Mouse (Mus musculus) kidney, adult 11 months (tissue): ENCODE measurements around the gene Esr1.

ENCODE experiments used
- DNase-seq: peaks from one replicate; pipeline ENCODE4 v3.0.0; 2022

The Esr1 gene

GRCm38 (mm10) chr10:4620596-4621504, 9.5 kb downstream of the Esr1 start:
- peak; percentile 66 for DNase-seq

GRCm38 (mm10) chr10:4621505-4621815, 10.1 kb downstream of the Esr1 start:
- no peak for DNase-seq

DNA sequence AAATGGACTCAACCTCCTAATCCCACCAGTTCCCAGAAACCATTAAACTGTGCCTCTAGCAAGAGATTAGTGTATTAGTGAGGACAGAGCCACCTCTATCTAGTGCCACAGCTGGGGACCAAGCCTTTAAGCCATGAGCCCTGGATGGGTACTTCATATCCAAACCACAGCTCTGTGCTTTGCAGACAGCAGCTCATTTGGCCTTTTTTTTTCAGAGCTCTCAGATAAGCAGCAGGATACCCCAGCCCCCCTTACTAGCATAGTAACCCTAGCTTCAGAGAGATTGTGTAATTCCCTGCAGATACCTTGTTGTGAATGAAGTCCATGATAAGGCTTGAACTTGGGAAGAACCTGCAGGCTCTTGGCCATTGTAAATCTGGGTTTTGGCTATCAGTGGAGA, 11.9 kb downstream of the Esr1 start:
- no peak for DNase-seq

DNA sequence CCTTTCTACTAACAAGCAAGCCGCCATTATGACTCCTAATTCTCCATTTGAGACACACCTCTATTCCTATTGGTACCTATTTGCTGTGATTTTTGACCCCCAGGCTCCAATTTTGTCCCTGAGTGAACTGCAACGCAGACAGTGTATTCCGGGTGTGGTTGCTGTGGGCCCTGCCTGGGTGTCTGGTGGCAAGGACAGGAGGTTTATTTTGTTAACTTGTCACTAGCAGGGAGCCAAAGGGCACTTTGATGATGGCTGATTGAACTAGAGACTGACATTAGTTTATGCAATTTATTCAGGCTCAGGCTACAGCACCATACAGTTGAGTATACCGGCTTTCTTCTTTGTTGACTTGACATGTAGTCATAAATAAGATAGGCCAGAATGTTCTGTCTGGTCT, 13.2 kb downstream of the Esr1 start:
- DNase-seq = peak; percentile 35

- no peak for DNase-seq
Measured at GRCm38 (mm10) chr10:4625300-4625699, 13.9 kb downstream of the Esr1 start.

- DNase-seq = no peak
Measured at GRCm38 (mm10) chr10:4626432-4626831, 15.0 kb downstream of the Esr1 start.

GRCm38 (mm10) chr10:4626996-4627395, 15.6 kb downstream of the Esr1 start:
- DNase-seq = no peak

GRCm38 (mm10) chr10:4627415-4627814, 16.0 kb downstream of the Esr1 start:
- DNase-seq = no peak

GRCm38 (mm10) chr10:4629314-4629713, 17.9 kb downstream of the Esr1 start:
- DNase-seq = no peak

- no peak for DNase-seq
Measured at GRCm38 (mm10) chr10:4632211-4632704, 20.9 kb downstream of the Esr1 start.

- DNase-seq = no peak
Measured at GRCm38 (mm10) chr10:4633287-4634030, 22.1 kb downstream of the Esr1 start.

GRCm38 (mm10) chr10:4635740-4636139, 24.3 kb downstream of the Esr1 start:
- DNase-seq = no peak

DNA sequence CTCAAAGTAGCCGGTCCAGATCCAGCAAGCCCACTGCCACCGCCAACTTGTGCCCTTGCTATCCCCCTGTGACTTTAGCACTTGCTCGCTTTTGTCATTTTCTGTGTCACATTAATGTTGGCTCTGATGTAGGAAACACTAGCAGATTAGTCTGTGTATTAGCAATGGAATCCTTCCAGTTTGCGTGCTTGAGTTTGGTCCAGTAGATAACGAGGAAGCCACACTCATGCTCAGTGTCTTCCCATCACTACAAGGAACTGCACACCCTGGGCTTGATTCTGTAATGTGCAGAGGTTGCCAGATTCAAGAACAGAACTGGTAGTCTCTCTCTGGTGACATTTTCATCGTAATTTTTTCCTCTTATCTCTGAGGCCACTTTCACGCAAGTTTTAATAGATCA, 34.7 kb downstream of the Esr1 start:
- no peak for DNase-seq

- DNase-seq = no peak
Measured at GRCm38 (mm10) chr10:4646851-4647250, 35.5 kb downstream of the Esr1 start.

DNA sequence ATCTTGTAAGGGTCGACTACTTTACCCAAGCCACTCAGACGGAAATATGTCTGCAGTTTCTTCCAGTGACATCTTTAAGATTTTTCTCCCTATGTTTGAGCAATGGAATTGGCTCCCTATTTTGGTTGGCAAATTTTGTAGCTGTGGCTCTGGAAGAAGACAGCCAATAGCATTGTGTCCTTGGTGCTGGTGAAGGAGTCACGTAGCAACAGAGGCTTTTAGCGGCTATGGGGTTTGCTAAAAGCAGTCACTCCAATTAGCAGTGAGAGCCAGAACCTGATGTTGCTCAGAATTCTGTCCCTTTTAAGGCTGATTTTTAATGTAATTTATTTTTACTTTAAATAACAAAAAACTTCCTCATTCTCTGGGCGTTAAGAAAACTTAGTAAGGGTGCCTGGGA, 54.0 kb downstream of the Esr1 start:
- no peak for DNase-seq

- DNase-seq = no peak
Measured at GRCm38 (mm10) chr10:4667006-4667405, 55.6 kb downstream of the Esr1 start.

DNA sequence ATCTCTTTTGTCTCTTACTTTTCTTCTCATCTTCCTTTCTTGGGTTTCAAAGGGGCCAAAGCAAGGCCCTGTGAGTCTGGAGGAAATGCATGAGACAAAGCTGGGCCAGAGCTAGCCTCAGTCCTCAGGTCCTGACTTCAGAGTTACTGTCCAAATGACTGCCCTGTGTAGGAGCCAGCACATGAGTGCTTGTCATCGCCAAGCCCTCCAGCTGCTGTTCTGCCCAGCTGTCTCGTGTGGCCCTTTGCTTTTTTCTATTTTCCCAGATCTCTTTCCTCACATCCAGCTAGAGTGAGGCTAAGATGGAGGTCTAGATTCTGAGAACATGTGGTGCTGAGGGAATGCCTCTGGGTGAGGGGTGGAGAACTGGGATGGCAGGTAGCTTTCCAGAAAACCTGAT, 58.7 kb downstream of the Esr1 start:
- DNase-seq = no peak

- peak; percentile 55 for DNase-seq
Measured at GRCm38 (mm10) chr10:4671876-4672275, 60.5 kb downstream of the Esr1 start.

GRCm38 (mm10) chr10:4673311-4673816, 62.0 kb downstream of the Esr1 start:
- DNase-seq = no peak

DNA sequence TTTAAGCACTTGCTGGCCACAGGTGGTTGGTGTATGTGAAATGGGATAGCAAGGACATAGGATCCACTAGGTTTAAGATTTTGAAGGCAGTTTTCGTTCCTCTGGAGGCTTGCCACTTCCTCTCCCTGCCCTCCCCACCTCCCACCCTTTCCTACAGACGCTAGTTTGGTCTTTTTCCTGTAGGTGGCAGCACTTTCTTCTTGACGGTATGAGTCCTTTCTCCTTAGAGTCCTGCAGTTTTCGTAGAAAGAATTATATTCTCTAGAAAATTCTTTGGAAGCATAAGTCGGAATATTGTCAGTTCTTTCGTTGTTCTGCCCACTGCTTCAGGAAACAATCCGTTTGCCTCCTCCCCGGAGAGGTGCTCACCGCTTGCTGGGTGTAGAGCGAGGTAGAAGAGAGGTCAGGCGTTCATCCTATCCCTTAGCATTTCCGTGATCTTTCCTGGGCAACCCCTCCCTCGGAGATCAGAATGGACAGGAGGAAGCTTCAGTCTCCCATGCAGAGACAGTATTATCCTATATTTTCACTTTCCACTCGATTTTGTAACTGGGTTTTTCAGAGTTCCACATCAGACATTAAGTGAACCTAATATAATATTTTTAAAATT, 63.7 kb downstream of the Esr1 start:
- DNase-seq = peak; percentile 17

DNA sequence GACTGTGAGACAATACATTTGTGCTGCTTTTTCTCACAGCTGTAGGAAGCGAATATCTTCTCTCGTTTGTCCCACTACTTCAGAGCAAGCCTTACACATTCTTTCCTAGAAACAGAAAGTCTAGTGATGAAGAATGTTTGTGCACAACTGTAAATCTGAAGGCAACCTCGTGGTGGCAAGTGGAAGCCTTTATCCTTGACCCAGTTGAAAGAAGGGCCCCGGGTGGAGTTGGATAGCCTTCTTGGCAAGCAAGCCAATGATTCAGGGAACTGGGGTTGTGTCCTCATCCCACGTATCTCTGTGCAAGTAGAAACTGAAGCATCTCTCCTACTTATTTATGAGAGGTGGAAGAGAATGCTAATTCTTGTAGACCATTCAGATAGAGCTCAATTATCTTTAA, 71.7 kb downstream of the Esr1 start:
- no peak for DNase-seq

DNA sequence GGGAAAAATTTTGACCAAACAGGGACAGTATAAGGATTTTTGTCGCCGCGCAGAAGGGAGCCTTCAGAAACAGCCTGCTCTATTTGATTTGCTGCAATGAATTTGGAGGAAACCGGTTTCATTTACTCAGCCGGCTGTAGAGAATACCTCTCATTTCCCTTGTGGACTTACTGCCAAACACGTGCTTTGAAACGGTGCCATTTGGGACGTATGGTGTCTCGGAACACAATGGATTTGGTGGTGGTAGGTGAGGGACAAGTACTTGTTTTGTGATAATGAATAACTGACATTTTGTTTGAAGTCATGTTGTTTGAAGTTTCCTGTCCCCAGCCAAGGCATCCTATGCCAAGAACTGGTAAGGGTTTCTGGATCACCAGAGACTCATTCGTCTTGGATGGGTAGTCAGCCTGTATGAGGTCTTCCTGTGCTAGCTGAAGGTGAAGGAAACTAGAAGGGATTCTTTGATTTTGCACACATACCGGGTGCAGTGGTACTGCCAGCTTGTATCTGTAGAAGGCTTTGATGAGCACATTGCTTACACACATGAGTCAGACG, 72.4 kb downstream of the Esr1 start:
- DNase-seq = peak; percentile 10

- no peak for DNase-seq
Measured at GRCm38 (mm10) chr10:4694336-4694865, 83.0 kb downstream of the Esr1 start.
